Mouse (Mus musculus): ENCODE results near the gene Polg. TPM values are rescaled to one million over a fixed set of nuclear protein-coding genes. Genes with fewer than 3 reads are reported as not detected.

Gene Polg
- total RNA-seq, 2 experiments from 2014 or later: 34.9 to 61.0 TPM

GRCm38 (mm10) chr7:79468994-79469393 lies 2.8 kb upstream of the Polg start:
- ATAC-seq (replicated peaks; ENCODE audit: poor library complexity, severe bottlenecking): no peak

- no peak for ATAC-seq (replicated peaks; ENCODE audit: poor library complexity, severe bottlenecking)
Measured at GRCm38 (mm10) chr7:79467951-79468350, 1.8 kb upstream of the Polg start.

- no peak; the same call in 1 of the 2 replicates for ATAC-seq (replicated peaks; ENCODE audit: poor library complexity, severe bottlenecking)
Measured at GRCm38 (mm10) chr7:79465461-79466044, 609 bp downstream of the Polg start.

GRCm38 (mm10) chr7:79464776-79465420 lies 1.3 kb downstream of the Polg start:
- ATAC-seq (replicated peaks; ENCODE audit: poor library complexity, severe bottlenecking): no peak

- no peak for ATAC-seq (replicated peaks; ENCODE audit: poor library complexity, severe bottlenecking)
Measured at GRCm38 (mm10) chr7:79463376-79464077, 2.6 kb downstream of the Polg start.

- ATAC-seq (replicated peaks; ENCODE audit: poor library complexity, severe bottlenecking): no peak
Measured at GRCm38 (mm10) chr7:79461721-79462120, 4.4 kb downstream of the Polg start.

GRCm38 (mm10) chr7:79447486-79447885 lies 18.7 kb downstream of the Polg start:
- ATAC-seq (replicated peaks; ENCODE audit: poor library complexity, severe bottlenecking): no peak

GRCm38 (mm10) chr7:79447048-79447447 lies 19.1 kb downstream of the Polg start:
- no peak for ATAC-seq (replicated peaks; ENCODE audit: poor library complexity, severe bottlenecking)

- ATAC-seq (replicated peaks; ENCODE audit: poor library complexity, severe bottlenecking): no peak
Measured at GRCm38 (mm10) chr7:79440035-79440434, 26.1 kb downstream of the Polg start.

GRCm38 (mm10) chr7:79428243-79428642 lies 37.9 kb downstream of the Polg start:
- no peak for ATAC-seq (replicated peaks; ENCODE audit: poor library complexity, severe bottlenecking)

GRCm38 (mm10) chr7:79425804-79426203 lies 40.4 kb downstream of the Polg start:
- ATAC-seq (replicated peaks; ENCODE audit: poor library complexity, severe bottlenecking): no peak

GRCm38 (mm10) chr7:79422876-79423275 lies 43.3 kb downstream of the Polg start:
- ATAC-seq (replicated peaks; ENCODE audit: poor library complexity, severe bottlenecking): no peak

GRCm38 (mm10) chr7:79419950-79420349 lies 46.2 kb downstream of the Polg start:
- ATAC-seq (replicated peaks; ENCODE audit: poor library complexity, severe bottlenecking): no peak

- ATAC-seq (replicated peaks; ENCODE audit: poor library complexity, severe bottlenecking): no peak
Measured at GRCm38 (mm10) chr7:79414449-79415375, 51.5 kb downstream of the Polg start.

GRCm38 (mm10) chr7:79400296-79400695 lies 65.9 kb downstream of the Polg start:
- ATAC-seq (replicated peaks; ENCODE audit: poor library complexity, severe bottlenecking): no peak

GRCm38 (mm10) chr7:79398971-79399370 lies 67.2 kb downstream of the Polg start:
- no peak for ATAC-seq (replicated peaks; ENCODE audit: poor library complexity, severe bottlenecking)

- no peak for ATAC-seq (replicated peaks; ENCODE audit: poor library complexity, severe bottlenecking)
Measured at GRCm38 (mm10) chr7:79398426-79398825, 67.7 kb downstream of the Polg start.

- no peak for ATAC-seq (replicated peaks; ENCODE audit: poor library complexity, severe bottlenecking)
Measured at GRCm38 (mm10) chr7:79397446-79397963, 68.7 kb downstream of the Polg start.

Data from granulocyte monocyte progenitor cell, adult 5-6 weeks (primary cell).